Mouse (Mus musculus) bone marrow macrophage, adult 2 months (primary cell): Measurements from ENCODE around the gene Slc24a5.

Experiments used
- CTCF ChIP-seq: IDR thresholded peaks from 2 replicates; pipeline ENCODE4 v1.5.1; 2012; ENCODE audit warnings: low read depth, mild to moderate bottlenecking, low read length, moderate library complexity
- POLR2A ChIP-seq: IDR thresholded peaks from 2 replicates; pipeline ENCODE4 v1.6.1; 2012; ENCODE audit warnings: mild to moderate bottlenecking, low read depth, low read length, borderline replicate concordance

DNA sequence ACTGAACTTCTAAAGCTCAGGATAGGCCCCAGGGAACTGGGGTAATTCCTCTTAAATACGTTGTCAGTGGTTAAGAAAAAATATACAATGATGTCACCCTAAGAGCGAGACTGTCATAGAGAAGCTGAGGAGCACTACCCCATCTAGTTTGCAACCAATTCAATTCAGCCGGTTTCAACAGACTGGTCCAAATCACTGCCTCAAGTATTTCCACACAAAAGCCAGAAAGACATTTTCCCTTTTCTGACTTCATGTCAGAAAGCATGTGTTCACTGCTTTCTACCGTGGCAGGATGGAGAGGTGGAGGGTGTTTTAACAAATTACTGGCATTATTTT, 54.3 kb downstream of the Slc24a5 start:
- TF ChIP-seq POLR2A: no peak
- TF ChIP-seq CTCF: no peak
